Mouse (Mus musculus) myocyte (in vitro differentiated cells): ENCODE data around the gene Mcm3ap.

Experiments
- MAX ChIP-seq: IDR thresholded peaks from one replicate; pipeline ENCODE4 v1.6.1; 2011; ENCODE audit warnings: low read depth, mild to moderate bottlenecking, control low read depth
- POLR2A ChIP-seq: IDR thresholded peaks from one replicate; pipeline ENCODE4 v1.6.1; 2011; ENCODE audit warnings: low read depth, mild to moderate bottlenecking, control low read depth, moderate library complexity; ENCODE audit not compliant: insufficient read length

DNA sequence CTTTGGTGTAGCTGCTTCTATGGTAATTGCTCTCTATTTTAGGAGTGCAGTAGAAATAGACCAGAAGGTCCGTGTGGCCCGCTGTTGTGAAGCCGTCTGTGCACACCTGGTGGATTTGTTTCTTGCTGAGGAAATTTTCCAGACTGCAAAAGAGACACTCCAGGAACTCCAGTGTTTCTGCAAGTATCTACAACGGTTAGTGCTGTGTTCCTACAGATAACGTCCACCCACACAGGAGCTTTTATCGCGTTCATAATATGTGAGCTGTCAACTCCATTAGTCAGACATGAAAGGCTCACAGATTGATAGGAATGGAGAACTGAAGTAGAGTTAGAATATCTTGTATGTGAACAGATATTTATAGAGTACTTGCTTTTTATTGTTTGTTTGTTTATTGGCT is 27.6 kb downstream of the Mcm3ap start:
- TF ChIP-seq POLR2A (no peak), MAX (no peak)
